20 mouse cellular contexts compared by ENCODE assay signal in the genomic region with DNA sequence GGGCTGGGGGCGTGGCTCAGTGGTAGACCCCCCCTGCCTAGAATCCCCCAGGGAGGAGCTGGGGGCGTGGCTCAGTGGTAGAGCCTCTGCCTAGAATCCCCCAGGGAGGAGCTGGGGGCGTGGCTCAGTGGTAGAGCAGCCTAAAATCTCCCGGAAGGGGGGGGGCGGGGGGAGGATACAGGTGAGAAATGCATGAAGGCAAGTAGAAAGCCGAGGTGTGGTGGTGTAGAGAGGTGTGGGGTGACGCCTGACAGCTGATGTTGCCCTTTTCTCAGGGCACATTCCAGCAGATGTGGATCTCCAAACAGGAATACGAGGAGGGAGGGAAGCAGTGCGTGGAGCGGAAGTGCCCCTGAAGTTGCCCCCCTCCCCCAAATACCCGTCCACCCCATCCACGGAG. TPM values are rescaled to one million over a fixed set of nuclear protein-coding genes. Genes with fewer than 3 reads are reported as not detected.
DNase-seq lines count a peak whose midpoint lies in the region; ATAC-seq and TF ChIP-seq lines count a peak whose summit lies in the region.
"Had no signal": no experiment of that assay in that cellular context is flagged by ENCODE, and none has a peak within 500 bp of the region (broad histone marks: within the 10 kb centered on the region; RNA-seq: fewer than 3 reads in every experiment).

No protein-coding gene starts in this region.

- TF ChIP-seq EP300 in liver, embryonic 14.5 days (IDR thresholded peaks at IDR 0.05; ENCODE audit: low read depth) = no peak

- H3K9ac ChIP-seq in heart, embryonic 11.5 days (ENCODE audit: low read depth, low read length) = no peak overlapping the region
- H3K9ac ChIP-seq in liver, embryonic 14.5 days (replicated peaks) = no peak overlapping the region
- no peak overlapping the region for H3K9ac ChIP-seq in midbrain, embryonic 16.5 days (ENCODE audit: low read depth, low read length)
- H3K9ac ChIP-seq: forebrain, embryonic 15.5 days; hindbrain, embryonic 15.5 days; neural tube, embryonic 12.5 days had no signal

- H3K9me3 ChIP-seq in heart, embryonic 11.5 days (replicated peaks; ENCODE audit: control insufficient read depth, low read length) = no peaks in the 10 kb centered on the region
- no peaks in the 10 kb centered on the region for H3K9me3 ChIP-seq in liver, embryonic 14.5 days (ENCODE audit: control insufficient read depth, low read length)
- no peaks in the 10 kb centered on the region for H3K9me3 ChIP-seq in midbrain, embryonic 16.5 days (replicated peaks; ENCODE audit: control insufficient read depth, low read length, poor library complexity, severe bottlenecking)
- H3K9me3 ChIP-seq: forebrain, embryonic 15.5 days; hindbrain, embryonic 15.5 days; neural tube, embryonic 12.5 days had no signal

- no peak for TF ChIP-seq CTCF in testis, adult 2 months (IDR thresholded peaks at IDR 0.05; ENCODE audit: control insufficient read depth, insufficient read depth, insufficient replicate concordance, low read depth, low read length)
- TF ChIP-seq CTCF in liver, embryonic 14.5 days (IDR thresholded peaks at IDR 0.05; ENCODE audit: low read depth) = no peak

- peak overlapping the region; percentile 31 for H3K4me2 ChIP-seq in heart, embryonic 11.5 days
- peak overlapping the region; percentile 94 for H3K4me2 ChIP-seq in liver, embryonic 14.5 days (ENCODE audit: low read depth)
- no peak overlapping the region for H3K4me2 ChIP-seq in midbrain, embryonic 16.5 days (ENCODE audit: low read length)
- H3K4me2 ChIP-seq: forebrain, embryonic 15.5 days; hindbrain, embryonic 15.5 days; neural tube, embryonic 12.5 days had no signal

- H3K4me3 ChIP-seq in heart, embryonic 11.5 days (ENCODE audit: low read depth, low read length) = no peak overlapping the region
- H3K4me3 ChIP-seq in testis, adult 2 months (ENCODE audit: control insufficient read depth, low read depth, low read length) = peak overlapping the region; percentile 7; the same call in 1 of the 2 replicates
- peak overlapping the region in 1 of 2 experiments; percentile 29; a peak in 1 of 4 replicates for H3K4me3 ChIP-seq in liver, embryonic 14.5 days (ENCODE audit: insufficient read depth in 1 of 2, low read depth in 2 of 2, low read length in 2 of 2)
- no peak overlapping the region for H3K4me3 ChIP-seq in midbrain, embryonic 16.5 days (ENCODE audit: low read depth, low read length)
- H3K4me3 ChIP-seq: forebrain, embryonic 15.5 days; hindbrain, embryonic 15.5 days; neural tube, embryonic 12.5 days had no signal

- DNase-seq in heart, postnatal 36 days = no peak
- no peak for DNase-seq in testis, postnatal 14 days (ENCODE audit: low spot score)
- DNase-seq in liver, embryonic 14.5 days (ENCODE audit: low read depth in 3 of 3, low spot score in 3 of 3) = no peak
- DNase-seq in urinary bladder, postnatal 25 days (ENCODE audit: low spot score) = no peak
- DNase-seq: cerebellum, adult 11-12 months; cerebellum, postnatal 25 days had no signal

- 0 out of 2 replicates have a peak, but pooled peaks cover under 1% of the 10 kb centered on the region for H3K27me3 ChIP-seq in heart, embryonic 11.5 days (ENCODE audit: control insufficient read depth, insufficient read depth, low read length)
- H3K27me3 ChIP-seq in testis, adult 2 months (ENCODE audit: control insufficient read depth, insufficient read depth, low read length) = no peaks in the 10 kb centered on the region
- no peaks in the 10 kb centered on the region for H3K27me3 ChIP-seq in liver, embryonic 14.5 days (ENCODE audit: control insufficient read depth, insufficient read depth, low read length)
- no peaks in the 10 kb centered on the region for H3K27me3 ChIP-seq in midbrain, embryonic 16.5 days (ENCODE audit: control insufficient read depth, insufficient read depth, low read depth, low read length)
- H3K27me3 ChIP-seq: forebrain, embryonic 15.5 days; hindbrain, embryonic 15.5 days had no signal

- no peak for ATAC-seq in heart, embryonic 11.5 days (replicated peaks; ENCODE audit: insufficient number of reproducible peaks, low FRiP score, low TSS enrichment)
- no peak for ATAC-seq in liver, embryonic 14.5 days (ENCODE audit: insufficient read depth)
- ATAC-seq in midbrain, embryonic 16.5 days = no peak
- ATAC-seq: forebrain, embryonic 15.5 days had no signal

- TF ChIP-seq POLR2A in testis, adult 2 months (IDR thresholded peaks at IDR 0.05; ENCODE audit: control insufficient read depth, low read depth, low read length) = no peak

- no peak overlapping the region for H3K27ac ChIP-seq in heart, embryonic 11.5 days (ENCODE audit: low read depth, low read length)
- no peak overlapping the region for H3K27ac ChIP-seq in testis, adult 2 months (ENCODE audit: control insufficient read depth, insufficient read depth, low read depth, low read length)
- no peak overlapping the region for H3K27ac ChIP-seq in liver, embryonic 14.5 days
- no peak overlapping the region for H3K27ac ChIP-seq in midbrain, embryonic 16.5 days (ENCODE audit: low read length)
- H3K27ac ChIP-seq: forebrain, embryonic 15.5 days; hindbrain, embryonic 15.5 days; neural tube, embryonic 12.5 days had no signal

- intact Hi-C loops in heart, postnatal 36 days (cut with DNase I) = no loop called here

- H3K36me3 ChIP-seq in heart, embryonic 11.5 days (ENCODE audit: control insufficient read depth, insufficient read depth, low read length) = no peaks in the 10 kb centered on the region
- H3K36me3 ChIP-seq in testis, adult 2 months (ENCODE audit: control insufficient read depth, insufficient read depth, low read length) = no peaks in the 10 kb centered on the region
- peaks cover 5% of the 10 kb centered on the region for H3K36me3 ChIP-seq in liver, embryonic 14.5 days (replicated peaks; ENCODE audit: control insufficient read depth, insufficient read depth, low read depth)
- peaks cover 12% of the 10 kb centered on the region for H3K36me3 ChIP-seq in midbrain, embryonic 16.5 days (ENCODE audit: control insufficient read depth, insufficient read depth, low read length)
- H3K36me3 ChIP-seq: neural tube, embryonic 12.5 days had no signal

- H3K4me1 ChIP-seq in heart, embryonic 11.5 days (ENCODE audit: control insufficient read depth, insufficient read depth, low read length) = no peaks in the 10 kb centered on the region
- peaks cover 33% of the 10 kb centered on the region for H3K4me1 ChIP-seq in testis, adult 2 months (ENCODE audit: control insufficient read depth, insufficient read depth, low read length)
- peaks cover 16 to 39% of the 10 kb centered on the region in 2 experiments for H3K4me1 ChIP-seq in liver, embryonic 14.5 days (replicated peaks; ENCODE audit: control insufficient read depth in 2 of 2, insufficient read depth in 2 of 2, low read length in 1 of 2)
- H3K4me1 ChIP-seq in midbrain, embryonic 16.5 days (ENCODE audit: control insufficient read depth, insufficient read depth, low read length) = no peaks in the 10 kb centered on the region
- H3K4me1 ChIP-seq: forebrain, embryonic 15.5 days; hindbrain, embryonic 15.5 days; neural tube, embryonic 12.5 days had no signal

- 58% methylated on average over 12 of the region's 12 CpGs for WGBS in heart, embryonic 11.5 days (ENCODE audit: insufficient replicate concordance)
- 56% methylated on average over 12 of the region's 12 CpGs for WGBS in liver, embryonic 14.5 days (ENCODE audit: insufficient replicate concordance)
- WGBS in midbrain, embryonic 16.5 days = 83% methylated on average over 9 of the region's 12 CpGs

RNA-seq across cellular contexts. Expression of gene Tfr2, which starts 0.6 kb away (rescaled TPM):
- polyA plus RNA-seq in heart, embryonic 11.5 days (2014; fragmentation: Nextera tagmentation; extraction: Ambion mirVana) = 2.3 and 3.5 TPM in 2 replicates
- not detected for total RNA-seq in heart, postnatal 36 days (2021)
- polyA plus RNA-seq in testis, adult 2 months (2012; rRNA removed) = 4.5 and 5.2 TPM in 2 replicates
- polyA plus RNA-seq in liver, embryonic 14.5 days (2012; rRNA removed) = 45.7 and 49.5 TPM in 2 replicates
- polyA plus RNA-seq in liver, embryonic 14.5 days (2014; fragmentation: Nextera tagmentation; extraction: Ambion mirVana) = 37.6 and 41.1 TPM in 2 replicates
- polyA plus RNA-seq in midbrain, embryonic 16.5 days (2015; fragmentation: Nextera tagmentation; extraction: Ambion mirVana) = 7.8 and 10.1 TPM in 2 replicates
- total RNA-seq: heart, postnatal 14 days had no signal

RNA-seq across cellular contexts. Expression of gene Actl6b, which starts 15.7 kb away (rescaled TPM):
- 0.65 and 1.0 TPM in 2 replicates for polyA plus RNA-seq in heart, embryonic 11.5 days (2014; fragmentation: Nextera tagmentation; extraction: Ambion mirVana)
- total RNA-seq in heart, postnatal 36 days (2021) = not detected
- polyA plus RNA-seq in testis, adult 2 months (2012; rRNA removed) = 0.25 TPM in 2 replicates
- 0.15 TPM in 1 of 2 replicates, not detected in the other for polyA plus RNA-seq in liver, embryonic 14.5 days (2012; rRNA removed)
- polyA plus RNA-seq in liver, embryonic 14.5 days (2014; fragmentation: Nextera tagmentation; extraction: Ambion mirVana) = not detected in 2 replicates
- polyA plus RNA-seq in midbrain, embryonic 16.5 days (2015; fragmentation: Nextera tagmentation; extraction: Ambion mirVana) = 307 and 326 TPM in 2 replicates
- total RNA-seq: heart, postnatal 14 days; megakaryocyte-erythroid progenitor cell, adult 5-6 weeks had no signal
- polyA plus RNA-seq: spleen, adult 2 months had no signal

RNA-seq across cellular contexts. Expression of gene Mospd3, which starts 31.8 kb away (rescaled TPM):
- 13.9 and 16.0 TPM in 2 replicates for polyA plus RNA-seq in heart, embryonic 11.5 days (2014; fragmentation: Nextera tagmentation; extraction: Ambion mirVana)
- 10 to 100 TPM; 16.5 to 16.8 TPM for total RNA-seq in heart, postnatal 36 days (2021)
- polyA plus RNA-seq in testis, adult 2 months (2012; rRNA removed) = 43.0 and 45.2 TPM in 2 replicates
- 34.9 and 45.5 TPM in 2 replicates for polyA plus RNA-seq in liver, embryonic 14.5 days (2012; rRNA removed)
- 33.8 and 38.4 TPM in 2 replicates for polyA plus RNA-seq in liver, embryonic 14.5 days (2014; fragmentation: Nextera tagmentation; extraction: Ambion mirVana)
- 57.2 and 60.9 TPM in 2 replicates for polyA plus RNA-seq in midbrain, embryonic 16.5 days (2015; fragmentation: Nextera tagmentation; extraction: Ambion mirVana)

RNA-seq across cellular contexts. Expression of gene Gnb2, which starts 35.7 kb away (rescaled TPM):
- 307 and 318 TPM in 2 replicates for polyA plus RNA-seq in heart, embryonic 11.5 days (2014; fragmentation: Nextera tagmentation; extraction: Ambion mirVana)
- 100 to 1,000 TPM; 245 to 248 TPM for total RNA-seq in heart, postnatal 36 days (2021)
- 369 and 402 TPM in 2 replicates for polyA plus RNA-seq in testis, adult 2 months (2012; rRNA removed)
- 211 and 215 TPM in 2 replicates for polyA plus RNA-seq in liver, embryonic 14.5 days (2012; rRNA removed)
- polyA plus RNA-seq in liver, embryonic 14.5 days (2014; fragmentation: Nextera tagmentation; extraction: Ambion mirVana) = 151 and 157 TPM in 2 replicates
- polyA plus RNA-seq in midbrain, embryonic 16.5 days (2015; fragmentation: Nextera tagmentation; extraction: Ambion mirVana) = 496 and 512 TPM in 2 replicates

RNA-seq across cellular contexts. Expression of gene Epo, which starts 36.0 kb away (rescaled TPM):
- polyA plus RNA-seq in heart, embryonic 11.5 days (2014; fragmentation: Nextera tagmentation; extraction: Ambion mirVana) = not detected in 2 replicates
- total RNA-seq in heart, postnatal 36 days (2021) = not detected
- polyA plus RNA-seq in testis, adult 2 months (2012; rRNA removed) = not detected in 2 replicates
- 0.40 and 0.47 TPM in 2 replicates for polyA plus RNA-seq in liver, embryonic 14.5 days (2012; rRNA removed)
- 0.62 and 0.85 TPM in 2 replicates for polyA plus RNA-seq in liver, embryonic 14.5 days (2014; fragmentation: Nextera tagmentation; extraction: Ambion mirVana)
- not detected in 2 replicates for polyA plus RNA-seq in midbrain, embryonic 16.5 days (2015; fragmentation: Nextera tagmentation; extraction: Ambion mirVana)
- total RNA-seq: adrenal gland, postnatal 14 days; heart, postnatal 14 days; layer of hippocampus, adult 18-20 months; left cerebral cortex, postnatal 36 days; megakaryocyte-erythroid progenitor cell, adult 5-6 weeks; midbrain, postnatal 0 days had no signal
- polyA plus RNA-seq: forebrain, embryonic 15.5 days; hindbrain, embryonic 15.5 days; midbrain, postnatal 0 days; neural tube, embryonic 12.5 days; spleen, adult 2 months; stomach, embryonic 16.5 days had no signal

Comparison
In these comparisons a context has a peak if more than half of its experiments do, and no peak if none do; other contexts are left out.
1. RNA of gene Actl6b, which starts 15.7 kb away (polyA plus RNA-seq): 307 to 326 TPM in midbrain, embryonic 16.5 days; 0.65 to 1.0 TPM in heart, embryonic 11.5 days, 0.25 TPM in testis, adult 2 months and 0.15 TPM in liver, embryonic 14.5 days; every median in the first group is over 100 times any median in the second.